Mouse (Mus musculus) MEL (cell line): ENCODE results near the gene Glt8d2. TPM values are rescaled to one million over a fixed set of nuclear protein-coding genes. Genes with fewer than 3 reads are reported as not detected.

ENCODE experiments used
- DNase-seq: peaks from one replicate; pipeline ENCODE4 v3.0.0; 2011; ENCODE audit warnings: low read depth, low spot score
- H3K27ac ChIP-seq: 2 replicates; pipeline ENCODE4 v1.5.1; 2012; ENCODE audit warnings: low read depth, mild to moderate bottlenecking, control low read depth, low read length, moderate library complexity; ENCODE audit not compliant: control insufficient read depth
- H3K27me3 ChIP-seq, 2 experiments: fragments of 150-350 bp in 1 of 2; sonication (generic) in 1 of 2; 2 replicates each; pipeline ENCODE4 v1.6.1; 2012; ENCODE audit warnings: low read length in 2 of 2, mild to moderate bottlenecking in 2 of 2, improper control_type of control experiment in 1 of 2, moderate library complexity in 1 of 2; ENCODE audit not compliant: insufficient read depth in 2 of 2, control insufficient read depth in 1 of 2
- H3K36me3 ChIP-seq, 2 experiments: 2 replicates each; pipeline ENCODE4 v1.6.1; 2012 to 2014; ENCODE audit warnings: low read length in 2 of 2, improper control_type of control experiment in 1 of 2, inconsistent platforms in 1 of 2, mild to moderate bottlenecking in 1 of 2; ENCODE audit not compliant: insufficient read depth in 2 of 2, control insufficient read depth in 1 of 2
- H3K4me1 ChIP-seq, 2 experiments: fragments of 150-350 bp in 1 of 2; sonication (generic) in 1 of 2; 2 replicates each; pipeline ENCODE4 v1.6.1; 2012; ENCODE audit warnings: low read length in 2 of 2, improper control_type of control experiment in 1 of 2, mild to moderate bottlenecking in 1 of 2; ENCODE audit not compliant: insufficient read depth in 2 of 2, control insufficient read depth in 1 of 2
- H3K4me3 ChIP-seq, 2 experiments: fragments of 150-350 bp in 1 of 2; sonication (generic) in 1 of 2; 2 replicates each; pipeline ENCODE4 v1.5.1; 2012; ENCODE audit warnings: low read depth in 2 of 2, low read length in 2 of 2, mild to moderate bottlenecking in 2 of 2, moderate library complexity in 2 of 2, control low read depth in 1 of 2, improper control_type of control experiment in 1 of 2; ENCODE audit not compliant: control insufficient read depth in 1 of 2, insufficient read depth in 1 of 2
- H3K79me2 ChIP-seq: 2 replicates; pipeline ENCODE4 v1.6.1; 2012; ENCODE audit warnings: mild to moderate bottlenecking, low read length, moderate library complexity; ENCODE audit not compliant: control insufficient read depth, poor library complexity, insufficient read depth
- H3K9ac ChIP-seq: 2 replicates; pipeline ENCODE4 v1.6.1; 2012; ENCODE audit warnings: low read depth, mild to moderate bottlenecking, control low read depth, low read length, moderate library complexity; ENCODE audit not compliant: control insufficient read depth, poor library complexity, severe bottlenecking
- H3K9me3 ChIP-seq: fragments of 150-350 bp; sonication (generic); replicated peaks from 2 replicates; pipeline ENCODE4 v1.6.1; 2012; ENCODE audit warnings: mild to moderate bottlenecking, low read length, improper control_type of control experiment, moderate library complexity; ENCODE audit not compliant: insufficient read depth
- BHLHE40 ChIP-seq: IDR thresholded peaks from 2 replicates; pipeline ENCODE4 v1.6.1; 2012; ENCODE audit warnings: low read depth, mild to moderate bottlenecking, inconsistent platforms, low read length, improper control_type of control experiment, borderline replicate concordance
- CHD1 ChIP-seq: IDR thresholded peaks from 2 replicates; pipeline ENCODE4 v1.6.1; 2012; ENCODE audit warnings: low read depth, mild to moderate bottlenecking, inconsistent platforms, low read length, improper control_type of control experiment
- CHD2 ChIP-seq: IDR thresholded peaks from 2 replicates; pipeline ENCODE4 v1.6.1; 2011; ENCODE audit warnings: low read length, improper control_type of control experiment
- GABPA ChIP-seq: IDR thresholded peaks from 2 replicates; pipeline ENCODE4 v1.6.1; 2012; ENCODE audit warnings: low read depth, mild to moderate bottlenecking, inconsistent platforms, low read length, improper control_type of control experiment, moderate library complexity
- HCFC1 ChIP-seq: IDR thresholded peaks from 2 replicates; pipeline ENCODE4 v1.6.1; 2012; ENCODE audit warnings: low read depth, mild to moderate bottlenecking, inconsistent platforms, low read length, improper control_type of control experiment, moderate library complexity
- JUND ChIP-seq: IDR thresholded peaks from 2 replicates; pipeline ENCODE4 v1.6.1; 2011; ENCODE audit warnings: low read depth, mild to moderate bottlenecking, improper control_type of control experiment, low read length
- MAFK ChIP-seq: IDR thresholded peaks from 2 replicates; pipeline ENCODE4 v1.6.1; 2011; ENCODE audit warnings: low read depth, mild to moderate bottlenecking, low read length, improper control_type of control experiment, borderline replicate concordance
- MAX ChIP-seq: IDR thresholded peaks from 2 replicates; pipeline ENCODE4 v1.6.1; 2011; ENCODE audit warnings: low read length, improper control_type of control experiment
- MEF2A ChIP-seq: IDR thresholded peaks from 2 replicates; pipeline ENCODE4 v1.6.1; 2014; ENCODE audit warnings: low read depth, mild to moderate bottlenecking, inconsistent platforms, low read length, improper control_type of control experiment; ENCODE audit not compliant: poor library complexity, insufficient replicate concordance, severe bottlenecking; ENCODE audit errors: extremely low read depth
- MYB ChIP-seq: IDR thresholded peaks from 2 replicates; pipeline ENCODE4 v1.6.1; 2011; ENCODE audit warnings: mild to moderate bottlenecking, low read depth, low read length, improper control_type of control experiment
- POLR2AphosphoS5 ChIP-seq: IDR thresholded peaks from 2 replicates; pipeline ENCODE4 v1.6.1; 2012; ENCODE audit warnings: low read depth, borderline replicate concordance, mild to moderate bottlenecking, inconsistent platforms, low read length, moderate library complexity, mixed read lengths
- RAD21 ChIP-seq: IDR thresholded peaks from 2 replicates; pipeline ENCODE4 v1.6.1; 2011; ENCODE audit warnings: mild to moderate bottlenecking, low read depth, low read length, improper control_type of control experiment
- RCOR1 ChIP-seq: IDR thresholded peaks from 2 replicates; pipeline ENCODE4 v1.6.1; 2012; ENCODE audit warnings: low read depth, mild to moderate bottlenecking, inconsistent platforms, low read length, improper control_type of control experiment
- SMC3 ChIP-seq: IDR thresholded peaks from 2 replicates; pipeline ENCODE4 v1.6.1; 2011; ENCODE audit warnings: low read depth, low read length, improper control_type of control experiment
- TAL1 ChIP-seq: IDR thresholded peaks from 2 replicates; pipeline ENCODE4 v1.6.1; 2012; ENCODE audit warnings: mild to moderate bottlenecking, inconsistent platforms, low read length, moderate library complexity, mixed read lengths
- USF2 ChIP-seq, 2 experiments: IDR thresholded peaks; 2 replicates each; pipeline ENCODE4 v1.6.1; 2011 to 2012; ENCODE audit warnings: improper control_type of control experiment in 2 of 2, low read length in 2 of 2, borderline replicate concordance in 1 of 2, inconsistent platforms in 1 of 2, low read depth in 1 of 2, mild to moderate bottlenecking in 1 of 2; ENCODE audit not compliant: insufficient read depth in 1 of 2
- ZKSCAN1 ChIP-seq: IDR thresholded peaks from 2 replicates; pipeline ENCODE4 v1.6.1; 2012; ENCODE audit warnings: low read depth, mild to moderate bottlenecking, inconsistent platforms, low read length, improper control_type of control experiment, moderate library complexity
- ZMIZ1 ChIP-seq: IDR thresholded peaks from 2 replicates; pipeline ENCODE4 v1.6.1; 2012; ENCODE audit warnings: low read depth, mild to moderate bottlenecking, inconsistent platforms, low read length, improper control_type of control experiment, moderate library complexity
- ZNF384 ChIP-seq: IDR thresholded peaks from 2 replicates; pipeline ENCODE4 v1.6.1; 2012; ENCODE audit warnings: low read depth, mild to moderate bottlenecking, inconsistent platforms, low read length, improper control_type of control experiment
- polyA plus RNA-seq, 2 experiments: library from polyadenylated mRNA; stranded (reverse) in 1 of 2; unstranded in 1 of 2; fragments of >175 nt in 1 of 2; fragments of >200 nt in 1 of 2; gene quantifications; 2 replicates each; pipeline versions ENCODE4 v1.2.1 to v1.2.4; 2012; ENCODE audit warnings: low replicate concordance in 2 of 2, low read depth in 1 of 2; ENCODE audit not compliant: insufficient read length in 2 of 2, insufficient read depth in 1 of 2, missing spikeins in 1 of 2
- total RNA-seq: library from RNA; depleted of rRNA; stranded (reverse); fragments of 300-350 nt; gene quantifications from 2 replicates; pipeline ENCODE4 v1.2.3, GENCODE M21; 2012

The Glt8d2 gene
- total and polyA plus RNA-seq, 3 experiments: 0.15 to 0.54 TPM; not detected in 1

DNA sequence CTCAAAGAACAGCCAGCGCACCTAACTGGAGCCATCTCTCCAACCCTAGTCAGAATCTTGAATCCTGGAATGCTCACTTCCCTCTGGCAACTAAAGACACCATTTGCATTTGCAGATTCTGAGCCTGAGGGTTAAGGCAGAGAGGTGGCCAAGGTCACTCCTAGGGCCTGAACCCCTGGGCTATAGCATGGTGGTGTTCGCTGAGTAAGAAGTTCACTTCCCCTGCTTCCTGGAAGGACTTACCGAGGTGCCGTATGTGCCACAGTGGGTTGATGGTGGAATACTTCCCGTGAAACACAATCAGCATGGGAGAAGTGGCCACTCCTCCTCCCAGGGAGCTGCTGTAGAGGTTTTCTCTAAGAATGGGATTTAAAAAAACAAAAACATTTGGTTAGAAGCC, 37.8 kb downstream of the Glt8d2 start:
- Histone ChIP-seq H3K79me2 (no peaks in the 10 kb centered on the region), H3K27ac (no peak overlapping the region), H3K9me3 (no peaks in the 10 kb centered on the region), H3K36me3 (peaks cover 0 to 3% of the 10 kb centered on the region in 2 experiments; a peak in 1 of 4 replicates), H3K4me3 (no peak overlapping the region), H3K27me3 (peaks cover 0 to 1% of the 10 kb centered on the region in 2 experiments; a peak in 1 of 4 replicates), H3K9ac (no peak overlapping the region), H3K4me1 (no peaks in the 10 kb centered on the region)
- no peak for DNase-seq
- TF ChIP-seq MAX (no peak), ZKSCAN1 (no peak), TAL1 (no peak), USF2 (IDR thresholded peaks at IDR 0.05; ENCODE audit: borderline replicate concordance in 1 of 2, insufficient read depth in 1 of 2, low read depth in 1 of 2, low read length in 2 of 2) (no peak), ZMIZ1 (no peak), MYB (no peak), RCOR1 (no peak), CHD1 (no peak)

DNA sequence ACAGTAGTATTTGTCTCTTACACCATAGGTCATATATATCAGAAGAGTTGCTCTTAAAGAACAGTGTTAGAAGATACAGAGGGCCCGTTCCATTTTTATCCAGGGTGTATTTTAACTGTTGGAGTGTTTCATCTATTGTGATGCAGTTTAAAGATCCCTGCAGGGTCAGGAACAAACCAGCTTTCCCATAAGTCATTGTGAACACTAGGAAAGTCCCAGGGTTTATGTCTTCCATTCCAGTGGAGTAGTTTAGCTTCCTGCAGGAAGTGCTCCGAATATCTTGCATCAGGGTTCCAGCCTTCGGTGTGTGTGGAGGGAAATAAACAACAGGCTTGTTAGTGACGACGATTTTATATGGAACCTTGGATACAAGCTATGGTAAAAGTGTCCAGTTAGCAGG, 39.2 kb downstream of the Glt8d2 start:
- TF ChIP-seq JUND: no peak
- no peak for TF ChIP-seq ZMIZ1
- no peak for TF ChIP-seq CHD2
- no peak for TF ChIP-seq MAX
- no peak for TF ChIP-seq MEF2A
- no peak for TF ChIP-seq RAD21
- no peaks in the 10 kb centered on the region for H3K9me3 ChIP-seq
- DNase-seq: no peak
- H3K4me3 ChIP-seq: no peak overlapping the region
- no peak overlapping the region for H3K9ac ChIP-seq
- no peak overlapping the region for H3K27ac ChIP-seq
- H3K36me3 ChIP-seq: peaks cover 0 to 7% of the 10 kb centered on the region in 2 experiments; a peak in 2 of 4 replicates
- no peaks in the 10 kb centered on the region for H3K79me2 ChIP-seq
- peaks cover 0 to 1% of the 10 kb centered on the region in 2 experiments; a peak in 1 of 4 replicates for H3K27me3 ChIP-seq
- H3K4me1 ChIP-seq: no peaks in the 10 kb centered on the region

DNA sequence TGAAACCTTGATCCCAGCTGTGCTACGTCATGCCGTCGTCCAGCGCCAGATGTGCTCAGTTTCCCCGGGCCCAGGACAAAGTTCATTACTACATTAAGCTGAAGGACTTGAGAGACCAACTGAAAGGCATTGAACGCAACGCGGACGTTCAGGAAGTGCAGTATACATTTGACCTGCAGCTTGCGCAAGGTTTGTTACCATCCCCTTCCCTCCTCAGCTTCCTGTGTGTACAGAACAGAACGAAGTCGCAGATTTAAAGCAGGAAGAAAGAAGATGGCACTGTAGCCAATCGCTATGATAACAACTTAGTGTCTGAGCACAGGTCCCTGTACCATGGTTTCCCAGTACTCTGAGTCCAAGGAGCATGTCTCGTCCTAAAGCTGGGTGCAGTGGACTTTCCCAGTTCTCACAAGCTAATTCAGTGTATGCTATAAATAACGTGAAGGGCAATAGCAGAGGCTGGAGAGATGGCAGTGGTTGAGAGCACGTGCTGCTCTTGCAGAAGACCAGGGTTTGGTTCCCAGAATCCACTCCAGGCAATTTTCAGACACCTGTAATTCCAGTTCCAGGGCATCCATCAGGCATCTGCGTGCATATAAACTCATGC, 43.1 kb downstream of the Glt8d2 start:
- H3K9me3 ChIP-seq: no peaks in the 10 kb centered on the region
- no peak overlapping the region for H3K4me3 ChIP-seq
- no peak overlapping the region for H3K9ac ChIP-seq
- no peak overlapping the region for H3K27ac ChIP-seq
- no peaks in the 10 kb centered on the region for H3K27me3 ChIP-seq
- H3K4me1 ChIP-seq: no peaks in the 10 kb centered on the region
- no peak for DNase-seq
- no peak for TF ChIP-seq POLR2AphosphoS5
- TF ChIP-seq SMC3: no peak
- no peak for TF ChIP-seq ZNF384
- no peak for TF ChIP-seq GABPA
- TF ChIP-seq MAX: no peak
- TF ChIP-seq HCFC1: no peak
- TF ChIP-seq MAFK: no peak
- no peak for TF ChIP-seq BHLHE40
- H3K36me3 ChIP-seq: peaks cover 0 to 20% of the 10 kb centered on the region in 2 experiments; a peak in 2 of 4 replicates
- H3K79me2 ChIP-seq: no peaks in the 10 kb centered on the region
